Mouse (Mus musculus) hindbrain, embryonic 16.5 days (tissue): Measurements from ENCODE around the gene Krt32. TPM values are rescaled to one million over a fixed set of nuclear protein-coding genes. Genes with fewer than 3 reads are reported as not detected.

Experiments
- ATAC-seq: fragments of 200-750 bp; cut with Nextera tagmentation; 2 replicates; pipeline ENCODE4 v1.8.0; 2017; ENCODE audit warnings: moderate TSS enrichment, moderate library complexity
- H3K27ac ChIP-seq: fragments of 300-500 bp; sonication (generic); 2 replicates; pipeline ENCODE4 v1.5.1; 2014; ENCODE audit warnings: low read depth, mild to moderate bottlenecking, control low read depth, low read length, moderate library complexity
- H3K27me3 ChIP-seq: fragments of 300-500 bp; sonication (generic); replicated peaks from 2 replicates; pipeline ENCODE4 v1.6.1; 2014; ENCODE audit warnings: low read length; ENCODE audit not compliant: control insufficient read depth, insufficient read depth
- H3K36me3 ChIP-seq: fragments of 300-500 bp; sonication (generic); 2 replicates; pipeline ENCODE4 v1.6.1; 2014; ENCODE audit warnings: mild to moderate bottlenecking, low read length, moderate library complexity, mixed read lengths; ENCODE audit not compliant: control insufficient read depth, insufficient read depth
- H3K4me1 ChIP-seq: fragments of 300-500 bp; sonication (generic); 2 replicates; pipeline ENCODE4 v1.6.1; 2014; ENCODE audit warnings: low read depth, low read length; ENCODE audit not compliant: control insufficient read depth, insufficient read depth
- H3K4me2 ChIP-seq: fragments of 300-500 bp; sonication (generic); 2 replicates; pipeline ENCODE4 v1.6.1; 2014; ENCODE audit warnings: mild to moderate bottlenecking, low read length, control low read depth, moderate library complexity
- H3K4me3 ChIP-seq: fragments of 300-500 bp; sonication (generic); 2 replicates; pipeline ENCODE4 v1.5.1; 2014; ENCODE audit warnings: mild to moderate bottlenecking, low read length, control low read depth, moderate library complexity
- H3K9ac ChIP-seq: fragments of 300-500 bp; sonication (generic); 2 replicates; pipeline ENCODE4 v1.6.1; 2014; ENCODE audit warnings: low read depth, mild to moderate bottlenecking, control low read depth, low read length, moderate library complexity
- H3K9me3 ChIP-seq: fragments of 300-500 bp; sonication (generic); 2 replicates; pipeline ENCODE4 v1.6.1; 2014; ENCODE audit warnings: mild to moderate bottlenecking, low read length, moderate library complexity; ENCODE audit not compliant: control insufficient read depth
- WGBS: fragments of 180-500 bp; shearing (Covaris S2); extraction: QIAGEN DNeasy Blood & Tissue Kit; methylation state at CpG from one replicate; pipeline ENCODE4 v1.1.7; 2014; 5-methylcytosine and 5-hydroxymethylcytosine counted together
- polyA plus RNA-seq: library from polyadenylated mRNA; unstranded; fragments of >200 nt; fragmentation: Nextera tagmentation; extraction: Ambion mirVana; gene quantifications from 2 replicates; pipeline ENCODE4 v1.2.1, GENCODE M21; 2015

The Krt32 gene
- polyA plus RNA-seq, 1 experiment from 2014 or later: not detected

- 88% methylated on average over 6 of the region's 6 CpGs for WGBS
- Histone ChIP-seq H3K9ac (no peak within 1 kb of the TSS), H3K4me2 (no peak within 1 kb of the TSS), H3K9me3 (no peaks in the 10 kb centered on the region), H3K4me3 (no peak within 1 kb of the TSS), H3K27me3 (no peaks in the 10 kb centered on the region), H3K27ac (no peak within 1 kb of the TSS), H3K4me1 (no peaks in the 10 kb centered on the region), H3K36me3 (no peaks in the 10 kb centered on the region)
- no peak for ATAC-seq
Observed at GRCm38 (mm10) chr11:100105576-100106122, 17.6 kb upstream of the Krt32 start, which contains the start of gene Krt36. Krt36 (minus strand) TSS chr11:100105626.

- no peaks in the 10 kb centered on the region for H3K9me3 ChIP-seq
- 67% methylated on average over 15 of the region's 15 CpGs for WGBS
Observed at GRCm38 (mm10) chr11:100102693-100103429, 14.8 kb upstream of the Krt32 start.

GRCm38 (mm10) chr11:100100391-100100790, 12.4 kb upstream of the Krt32 start:
- 85% methylated on average over 4 of the region's 4 CpGs for WGBS
- H3K27me3 ChIP-seq: no peaks in the 10 kb centered on the region
- no peaks in the 10 kb centered on the region for H3K4me1 ChIP-seq
- no peak overlapping the region for H3K4me2 ChIP-seq
- H3K9ac ChIP-seq: no peak overlapping the region
- no peak overlapping the region for H3K4me3 ChIP-seq
- no peak overlapping the region for H3K27ac ChIP-seq
- no peaks in the 10 kb centered on the region for H3K36me3 ChIP-seq
- ATAC-seq: no peak
- no peaks in the 10 kb centered on the region for H3K9me3 ChIP-seq

More at GRCm38 (mm10) chr11:100102693-100103429, 14.8 kb upstream of the Krt32 start:
- no peaks in the 10 kb centered on the region for H3K27me3 ChIP-seq
- H3K4me2 ChIP-seq: no peak overlapping the region
- no peak overlapping the region for H3K27ac ChIP-seq
- H3K9ac ChIP-seq: no peak overlapping the region
- no peak for ATAC-seq
- H3K4me1 ChIP-seq: no peaks in the 10 kb centered on the region
- H3K4me3 ChIP-seq: no peak overlapping the region
- no peaks in the 10 kb centered on the region for H3K36me3 ChIP-seq

GRCm38 (mm10) chr11:100097819-100098218, 9.8 kb upstream of the Krt32 start:
- WGBS: 76% methylated on average over 9 of the region's 9 CpGs
- no peak for ATAC-seq

GRCm38 (mm10) chr11:100096141-100096540, 8.1 kb upstream of the Krt32 start, which contains the start of gene Krt35:
Krt35 (minus strand) TSS chr11:100096241.
- Histone ChIP-seq H3K4me1 (no peaks in the 10 kb centered on the region), H3K4me2 (no peak within 1 kb of the TSS), H3K9ac (no peak within 1 kb of the TSS), H3K4me3 (no peak within 1 kb of the TSS), H3K27me3 (no peaks in the 10 kb centered on the region), H3K36me3 (no peaks in the 10 kb centered on the region), H3K27ac (no peak within 1 kb of the TSS), H3K9me3 (no peaks in the 10 kb centered on the region)
- 84% methylated on average over 9 of the region's 9 CpGs for WGBS
- ATAC-seq: no peak

More at GRCm38 (mm10) chr11:100097819-100098218, 9.8 kb upstream of the Krt32 start:
- H3K27me3 ChIP-seq: no peaks in the 10 kb centered on the region
- H3K9ac ChIP-seq: no peak overlapping the region
- H3K36me3 ChIP-seq: no peaks in the 10 kb centered on the region
- no peaks in the 10 kb centered on the region for H3K4me1 ChIP-seq
- no peak overlapping the region for H3K27ac ChIP-seq
- H3K9me3 ChIP-seq: no peaks in the 10 kb centered on the region
- no peak overlapping the region for H3K4me3 ChIP-seq
- H3K4me2 ChIP-seq: no peak overlapping the region

GRCm38 (mm10) chr11:100088378-100089025, 476 bp upstream of the Krt32 start:
- no peak for ATAC-seq
- Histone ChIP-seq H3K9me3 (no peaks in the 10 kb centered on the region; the same call in 1 of the 2 replicates), H3K4me3 (no peak overlapping the region), H3K9ac (no peak overlapping the region), H3K36me3 (no peaks in the 10 kb centered on the region), H3K4me2 (no peak overlapping the region), H3K27ac (no peak overlapping the region), H3K27me3 (no peaks in the 10 kb centered on the region), H3K4me1 (no peaks in the 10 kb centered on the region)
- WGBS: 68% methylated on average over 7 of the region's 7 CpGs

- Histone ChIP-seq H3K4me1 (no peaks in the 10 kb centered on the region), H3K9me3 (no peaks in the 10 kb centered on the region), H3K36me3 (no peaks in the 10 kb centered on the region), H3K27me3 (no peaks in the 10 kb centered on the region), H3K9ac (no peak overlapping the region), H3K4me3 (no peak overlapping the region), H3K27ac (no peak overlapping the region), H3K4me2 (no peak overlapping the region)
- WGBS: 56% methylated on average over 1 of the region's 1 CpGs
- no peak for ATAC-seq
Observed at GRCm38 (mm10) chr11:100073873-100074272, 14.2 kb downstream of the Krt32 start.

GRCm38 (mm10) chr11:100067293-100068036, 20.6 kb downstream of the Krt32 start:
- Histone ChIP-seq H3K9me3 (no peaks in the 10 kb centered on the region), H3K27ac (no peak overlapping the region), H3K4me3 (no peak overlapping the region), H3K4me2 (no peak overlapping the region), H3K36me3 (no peaks in the 10 kb centered on the region), H3K9ac (no peak overlapping the region), H3K27me3 (no peaks in the 10 kb centered on the region), H3K4me1 (no peaks in the 10 kb centered on the region)
- 80% methylated on average over 17 of the region's 17 CpGs for WGBS
- no peak for ATAC-seq
